Mouse (Mus musculus) small intestine, adult 2 months (tissue): ENCODE results near the gene Rad51ap2.

ENCODE experiments used
- CTCF ChIP-seq: fragments of 200-500 bp; IDR thresholded peaks from 2 replicates; pipeline ENCODE4 v1.5.1; 2012; ENCODE audit warnings: low read depth, mild to moderate bottlenecking, control low read depth, inconsistent platforms, low read length, moderate library complexity, mixed read lengths; ENCODE audit not compliant: insufficient replicate concordance, insufficient read length; ENCODE audit errors: extremely low read depth
- POLR2A ChIP-seq: fragments of 200-500 bp; IDR thresholded peaks from 2 replicates; pipeline ENCODE4 v1.6.1; 2012; ENCODE audit warnings: low read depth, mild to moderate bottlenecking, control low read depth, inconsistent platforms, low read length, moderate library complexity

DNA sequence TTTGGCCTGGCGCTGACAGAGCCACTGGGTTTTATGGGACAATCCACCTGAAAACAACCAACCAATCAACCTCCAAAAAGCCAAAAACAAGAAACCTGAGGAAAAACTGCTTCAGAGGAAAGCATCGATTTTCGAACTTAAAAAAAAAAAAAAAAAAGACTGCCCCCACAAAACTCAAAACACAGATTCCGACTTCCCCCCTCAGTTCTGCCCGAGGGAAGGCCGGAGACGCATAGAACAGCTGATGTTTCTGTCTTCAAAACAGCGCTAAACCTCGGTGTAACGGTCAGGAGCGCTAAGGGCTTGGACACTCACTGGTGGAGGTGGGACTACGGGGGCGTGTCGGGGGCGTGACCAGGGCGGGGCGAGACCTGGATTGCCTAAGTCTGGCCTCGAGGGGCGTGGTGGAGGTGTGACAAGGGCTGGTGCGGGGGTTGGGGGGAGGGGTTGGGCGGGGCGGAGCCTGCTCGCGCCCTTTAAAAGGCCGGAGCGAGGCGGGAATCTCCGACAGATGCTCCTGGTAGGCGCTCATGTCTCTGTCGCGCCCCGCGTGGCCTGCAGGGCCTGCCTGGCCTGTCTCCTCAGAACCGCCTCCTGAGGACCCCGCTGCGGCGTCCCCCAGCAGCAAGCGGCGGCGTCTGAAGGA is at the start of gene Rad51ap2:
- TF ChIP-seq POLR2A (no peak), CTCF (no peak)
